Mouse (Mus musculus) heart, postnatal 25 days (tissue): ENCODE measurements at regions not wholly inside any gene's neighbourhood (a gene's known extent, or its start where the extent isn't known, plus 50 kb on each side); places are given as distances from the start of the nearest gene placed in this dataset.

Experiments
- DNase-seq: peaks from one replicate; pipeline ENCODE4 v3.0.0; 2022; ENCODE audit warnings: low spot score
- intact Hi-C: fragments of 180-260 bp; cut with DNase I; formaldehyde crosslinking; loops from one replicate; pipeline ENCODE4 v1.15.1; 2025

GRCm38 (mm10) chr14:29784506-29784905 is 62.8 kb upstream of the Cacna2d3 start:
- intact Hi-C loops, result no loop called here
- no peak for DNase-seq

GRCm38 (mm10) chr14:29786431-29786830 is 64.8 kb upstream of the Cacna2d3 start:
- DNase-seq, result no peak
- intact Hi-C loops, result no loop called here

GRCm38 (mm10) chr14:29787796-29788195 is 66.1 kb upstream of the Cacna2d3 start:
- intact Hi-C loops, result no loop called here
- no peak for DNase-seq

GRCm38 (mm10) chr14:29788351-29788750 is 66.7 kb upstream of the Cacna2d3 start:
- intact Hi-C loops, result no loop called here
- DNase-seq, result no peak

GRCm38 (mm10) chr14:29795325-29795724 is 73.7 kb upstream of the Cacna2d3 start:
- no peak for DNase-seq
- intact Hi-C loops, result no loop called here

GRCm38 (mm10) chr14:29796396-29796795 is 74.7 kb upstream of the Cacna2d3 start:
- DNase-seq, result no peak
- intact Hi-C loops, result no loop called here

- intact Hi-C loops, result no loop called here
- DNase-seq, result no peak
These were observed 78.2 kb upstream of the Cacna2d3 start for GRCm38 (mm10) chr14:29799852-29800251.

GRCm38 (mm10) chr14:29805234-29805633 is 83.6 kb upstream of the Cacna2d3 start:
- no peak for DNase-seq
- intact Hi-C loops, result no loop called here

- intact Hi-C loops, result no loop called here
- DNase-seq, result no peak
These were observed 86.2 kb upstream of the Cacna2d3 start for GRCm38 (mm10) chr14:29807881-29808280.

GRCm38 (mm10) chr14:29814626-29815025 is 93.0 kb upstream of the Cacna2d3 start:
- DNase-seq, result no peak
- intact Hi-C loops, result no loop called here

GRCm38 (mm10) chr14:29817548-29817947 is 95.9 kb upstream of the Cacna2d3 start:
- intact Hi-C loops, result no loop called here
- DNase-seq, result no peak

- intact Hi-C loops, result no loop called here
- no peak for DNase-seq
These were observed 96.6 kb upstream of the Cacna2d3 start for GRCm38 (mm10) chr14:29818251-29818650.

GRCm38 (mm10) chr14:29818751-29819150 is 97.1 kb upstream of the Cacna2d3 start:
- intact Hi-C loops, result no loop called here
- no peak for DNase-seq

- no peak for DNase-seq
- intact Hi-C loops, result loop anchor here (2.0 kb wide), 1 partner anchor 104 kb away; no protein-coding TSS in a partner anchor
These were observed 115.4 kb upstream of the Cacna2d3 start for GRCm38 (mm10) chr14:29837063-29837462.

- DNase-seq, result no peak
- intact Hi-C loops, result no loop called here
These were observed 117.9 kb upstream of the Cacna2d3 start for GRCm38 (mm10) chr14:29839576-29839975.

- no peak for DNase-seq
- intact Hi-C loops, result no loop called here
These were observed 119.9 kb upstream of the Cacna2d3 start for GRCm38 (mm10) chr14:29841361-29842117.

- DNase-seq, result no peak
- intact Hi-C loops, result no loop called here
These were observed 120.4 kb upstream of the Selenok start for GRCm38 (mm10) chr14:29847661-29848060.

- intact Hi-C loops, result no loop called here
- no peak for DNase-seq
These were observed 116.8 kb upstream of the Selenok start for GRCm38 (mm10) chr14:29851286-29851685.

- intact Hi-C loops, result no loop called here
- no peak for DNase-seq
These were observed 116.0 kb upstream of the Selenok start for GRCm38 (mm10) chr14:29851956-29852725.

- no peak for DNase-seq
- intact Hi-C loops, result no loop called here
These were observed 106.1 kb upstream of the Selenok start for GRCm38 (mm10) chr14:29862032-29862431.
